Mouse (Mus musculus): ENCODE results near the gene Ngrn.

GRCm38 (mm10) chr7:80280032-80280431, 19.0 kb downstream of the Ngrn start:
- TF ChIP-seq POLR2A (IDR thresholded peaks at IDR 0.05; ENCODE audit: borderline replicate concordance, low read depth, low read length) (no peak), CTCF (IDR thresholded peaks at IDR 0.05; ENCODE audit: low read depth, low read length) (no peak)
